Mouse (Mus musculus) embryonic facial prominence, embryonic 12.5 days (tissue): ENCODE data around the gene Fam196b. TPM values are rescaled to one million over a fixed set of nuclear protein-coding genes. Genes with fewer than 3 reads are reported as not detected.

Experiments used
- ATAC-seq: fragments of 200-750 bp; cut with Nextera tagmentation; 2 replicates; pipeline ENCODE4 v1.8.0; 2017; ENCODE audit not compliant: insufficient number of reproducible peaks, insufficient read depth, low FRiP score, low TSS enrichment
- H3K27ac ChIP-seq: fragments of 300-500 bp; sonication (generic); 2 replicates; pipeline ENCODE4 v1.5.1; 2016; ENCODE audit warnings: mild to moderate bottlenecking
- H3K27me3 ChIP-seq: fragments of 300-500 bp; sonication (generic); 2 replicates; pipeline ENCODE4 v1.6.1; 2016; ENCODE audit warnings: mild to moderate bottlenecking, moderate library complexity
- H3K36me3 ChIP-seq: fragments of 300-500 bp; sonication (generic); 2 replicates; pipeline ENCODE4 v1.6.1; 2016; ENCODE audit warnings: mild to moderate bottlenecking
- H3K4me1 ChIP-seq: fragments of 300-500 bp; sonication (generic); 2 replicates; pipeline ENCODE4 v1.6.1; 2016
- H3K4me2 ChIP-seq: fragments of 300-500 bp; sonication (generic); replicated peaks from 2 replicates; pipeline ENCODE4 v1.6.1; 2016; ENCODE audit warnings: mild to moderate bottlenecking, moderate library complexity
- H3K4me3 ChIP-seq: fragments of 300-500 bp; sonication (generic); 2 replicates; pipeline ENCODE4 v1.5.1; 2016; ENCODE audit warnings: mild to moderate bottlenecking
- H3K9ac ChIP-seq: fragments of 300-500 bp; sonication (generic); 2 replicates; pipeline ENCODE4 v1.6.1; 2016; ENCODE audit warnings: mild to moderate bottlenecking, moderate library complexity
- H3K9me3 ChIP-seq: fragments of 300-500 bp; sonication (generic); 2 replicates; pipeline ENCODE4 v1.6.1; 2016; ENCODE audit warnings: mild to moderate bottlenecking, moderate library complexity
- WGBS: fragments of 180-500 bp; shearing (Covaris S2); methylation state at CpG from one replicate; pipeline ENCODE4 v1.1.7; 2016; 5-methylcytosine and 5-hydroxymethylcytosine counted together
- polyA plus RNA-seq: library from polyadenylated mRNA; unstranded; fragments of >200 nt; fragmentation: Nextera tagmentation; extraction: Ambion mirVana; gene quantifications from 2 replicates; pipeline ENCODE4 v1.2.1, GENCODE M21; 2016

Gene Fam196b
- polyA plus RNA-seq, 1 experiment from 2014 or later: 1.4 TPM

- H3K27ac ChIP-seq: no peak overlapping the region
- H3K36me3 ChIP-seq: no peaks in the 10 kb centered on the region
- ATAC-seq: no peak
- H3K4me1 ChIP-seq: no peaks in the 10 kb centered on the region
- no peaks in the 10 kb centered on the region for H3K27me3 ChIP-seq
- 93% methylated on average over 7 of the region's 7 CpGs for WGBS
- H3K9ac ChIP-seq: no peak overlapping the region
- no peak overlapping the region for H3K4me3 ChIP-seq
- no peak overlapping the region for H3K4me2 ChIP-seq
- no peaks in the 10 kb centered on the region for H3K9me3 ChIP-seq
These were observed 14.6 kb upstream of the Fam196b start for GRCm38 (mm10) chr11:34300064-34300463.

- Histone ChIP-seq H3K27ac (no peak overlapping the region), H3K4me1 (no peaks in the 10 kb centered on the region), H3K4me2 (no peak overlapping the region), H3K36me3 (no peaks in the 10 kb centered on the region), H3K4me3 (no peak overlapping the region), H3K9me3 (no peaks in the 10 kb centered on the region), H3K27me3 (no peaks in the 10 kb centered on the region), H3K9ac (no peak overlapping the region)
- no peak for ATAC-seq
- 84% methylated on average over 3 of the region's 3 CpGs for WGBS
These were observed 8.4 kb upstream of the Fam196b start for GRCm38 (mm10) chr11:34306231-34306630.

- WGBS: 91% methylated on average over 3 of the region's 3 CpGs
These were observed 5.9 kb upstream of the Fam196b start for GRCm38 (mm10) chr11:34308731-34309130.

GRCm38 (mm10) chr11:34309360-34309759 is 5.3 kb upstream of the Fam196b start:
- Histone ChIP-seq H3K9me3 (no peaks in the 10 kb centered on the region), H3K27ac (no peak overlapping the region), H3K27me3 (no peaks in the 10 kb centered on the region), H3K4me2 (no peak overlapping the region), H3K4me3 (no peak overlapping the region), H3K9ac (no peak overlapping the region), H3K36me3 (no peaks in the 10 kb centered on the region), H3K4me1 (no peaks in the 10 kb centered on the region)
- WGBS: 61% methylated on average over 2 of the region's 2 CpGs
- ATAC-seq: no peak

More at GRCm38 (mm10) chr11:34308731-34309130, 5.9 kb upstream of the Fam196b start:
- H3K27me3 ChIP-seq: no peaks in the 10 kb centered on the region
- no peaks in the 10 kb centered on the region for H3K4me1 ChIP-seq
- no peak overlapping the region for H3K4me3 ChIP-seq
- ATAC-seq: no peak
- H3K4me2 ChIP-seq: no peak overlapping the region
- H3K36me3 ChIP-seq: no peaks in the 10 kb centered on the region
- H3K9me3 ChIP-seq: no peaks in the 10 kb centered on the region
- H3K27ac ChIP-seq: no peak overlapping the region
- no peak overlapping the region for H3K9ac ChIP-seq

- no peak for ATAC-seq
- no peak overlapping the region for H3K9ac ChIP-seq
- H3K4me1 ChIP-seq: no peaks in the 10 kb centered on the region
- no peaks in the 10 kb centered on the region for H3K36me3 ChIP-seq
- no peak overlapping the region for H3K4me2 ChIP-seq
- H3K27ac ChIP-seq: no peak overlapping the region
- no peak overlapping the region for H3K4me3 ChIP-seq
- no peaks in the 10 kb centered on the region for H3K27me3 ChIP-seq
- 67% methylated on average over 5 of the region's 5 CpGs for WGBS
- no peaks in the 10 kb centered on the region for H3K9me3 ChIP-seq
These were observed 2.9 kb upstream of the Fam196b start for GRCm38 (mm10) chr11:34311717-34312116.

- no peak overlapping the region for H3K4me2 ChIP-seq
- 81% methylated on average over 7 of the region's 7 CpGs for WGBS
These were observed 2.4 kb upstream of the Fam196b start for GRCm38 (mm10) chr11:34312208-34312607.

GRCm38 (mm10) chr11:34315383-34315782 is 761 bp downstream of the Fam196b start:
- 25% methylated on average over 5 of the region's 5 CpGs for WGBS
- Histone ChIP-seq H3K4me3 (no peak overlapping the region), H3K36me3 (no peaks in the 10 kb centered on the region), H3K4me2 (peak overlapping the region; percentile 52; the same call in 1 of the 2 replicates), H3K4me1 (no peaks in the 10 kb centered on the region), H3K9me3 (no peaks in the 10 kb centered on the region), H3K27me3 (no peaks in the 10 kb centered on the region), H3K9ac (no peak overlapping the region), H3K27ac (no peak overlapping the region)
- no peak for ATAC-seq

More at GRCm38 (mm10) chr11:34312208-34312607, 2.4 kb upstream of the Fam196b start:
- Histone ChIP-seq H3K9me3 (no peaks in the 10 kb centered on the region), H3K9ac (no peak overlapping the region), H3K4me1 (no peaks in the 10 kb centered on the region), H3K36me3 (no peaks in the 10 kb centered on the region), H3K27me3 (no peaks in the 10 kb centered on the region), H3K27ac (no peak overlapping the region), H3K4me3 (no peak overlapping the region)
- ATAC-seq: no peak

GRCm38 (mm10) chr11:34316176-34316575 is 1.6 kb downstream of the Fam196b start:
- Histone ChIP-seq H3K36me3 (no peaks in the 10 kb centered on the region), H3K4me3 (no peak overlapping the region), H3K9ac (no peak overlapping the region), H3K4me1 (no peaks in the 10 kb centered on the region), H3K4me2 (no peak overlapping the region), H3K9me3 (no peaks in the 10 kb centered on the region), H3K27ac (no peak overlapping the region), H3K27me3 (no peaks in the 10 kb centered on the region)
- 53% methylated on average over 10 of the region's 10 CpGs for WGBS
- ATAC-seq: no peak

GRCm38 (mm10) chr11:34317001-34317400 is 2.4 kb downstream of the Fam196b start:
- Histone ChIP-seq H3K4me1 (no peaks in the 10 kb centered on the region), H3K9ac (no peak overlapping the region), H3K4me2 (no peak overlapping the region), H3K9me3 (no peaks in the 10 kb centered on the region), H3K27ac (no peak overlapping the region), H3K36me3 (no peaks in the 10 kb centered on the region), H3K27me3 (no peaks in the 10 kb centered on the region), H3K4me3 (no peak overlapping the region)
- ATAC-seq: no peak
- 90% methylated on average over 8 of the region's 8 CpGs for whole genome bisulfite sequencing

- WGBS: 43% methylated on average over 1 of the region's 1 CpGs
- no peak for ATAC-seq
- Histone ChIP-seq H3K4me1 (no peaks in the 10 kb centered on the region), H3K9ac (no peak overlapping the region), H3K36me3 (no peaks in the 10 kb centered on the region), H3K27ac (no peak overlapping the region), H3K27me3 (no peaks in the 10 kb centered on the region), H3K4me2 (no peak overlapping the region), H3K4me3 (no peak overlapping the region), H3K9me3 (no peaks in the 10 kb centered on the region)
These were observed 4.7 kb downstream of the Fam196b start for GRCm38 (mm10) chr11:34319282-34319681.

GRCm38 (mm10) chr11:34323664-34324063 is 9.0 kb downstream of the Fam196b start:
- Histone ChIP-seq H3K27ac (no peak overlapping the region), H3K36me3 (no peaks in the 10 kb centered on the region), H3K4me2 (no peak overlapping the region), H3K4me1 (no peaks in the 10 kb centered on the region), H3K27me3 (no peaks in the 10 kb centered on the region), H3K4me3 (no peak overlapping the region), H3K9ac (no peak overlapping the region), H3K9me3 (no peaks in the 10 kb centered on the region)
- 78% methylated on average over 8 of the region's 8 CpGs for WGBS
- ATAC-seq: no peak

GRCm38 (mm10) chr11:34332344-34333031 is 17.9 kb downstream of the Fam196b start:
- H3K4me2 ChIP-seq: no peak overlapping the region
- H3K36me3 ChIP-seq: no peaks in the 10 kb centered on the region
- no peak overlapping the region for H3K27ac ChIP-seq
- H3K9ac ChIP-seq: no peak overlapping the region
- ATAC-seq: no peak
- no peak overlapping the region for H3K4me3 ChIP-seq
- H3K4me1 ChIP-seq: no peaks in the 10 kb centered on the region
- no peaks in the 10 kb centered on the region for H3K27me3 ChIP-seq
- no peaks in the 10 kb centered on the region for H3K9me3 ChIP-seq
- 74% methylated on average over 7 of the region's 7 CpGs for WGBS
